In genomic region chr10:24111116-24111778, GRCm38 (mm10) we compare ENCODE assay signal across 9 mouse cellular contexts. TPM values are rescaled to one million over a fixed set of nuclear protein-coding genes. Genes with fewer than 3 reads are reported as not detected.
DNase-seq lines count a peak whose midpoint lies in the region; ATAC-seq and TF ChIP-seq lines count a peak whose summit lies in the region.
"Had no signal": no experiment of that assay in that cellular context is flagged by ENCODE, and none has a peak within 500 bp of the region (broad histone marks: within the 10 kb centered on the region; RNA-seq: fewer than 3 reads in every experiment).

No protein-coding gene starts in this region.

- TF ChIP-seq POLR2A in thymus, adult 2 months (IDR thresholded peaks at IDR 0.05; ENCODE audit: control insufficient read depth, extremely low read depth, insufficient read depth, low read length, poor library complexity), result no peak

- H3K9ac ChIP-seq in hindbrain, embryonic 16.5 days (ENCODE audit: low read depth, low read length), result no peak overlapping the region

- H3K4me3 ChIP-seq in thymus, adult 2 months (ENCODE audit: control insufficient read depth, insufficient read depth, low read length), result no peak overlapping the region
- no peak overlapping the region for H3K4me3 ChIP-seq in hindbrain, embryonic 16.5 days (ENCODE audit: low read length)

- no peak overlapping the region for H3K4me2 ChIP-seq in hindbrain, embryonic 16.5 days (ENCODE audit: low read length)

- no peaks in the 10 kb centered on the region; the same call in 1 of the 2 replicates for H3K9me3 ChIP-seq in hindbrain, embryonic 16.5 days (ENCODE audit: control insufficient read depth, low read length)

- H3K36me3 ChIP-seq in thymus, adult 2 months (ENCODE audit: control insufficient read depth, insufficient read depth, low read length), result no peaks in the 10 kb centered on the region
- no peaks in the 10 kb centered on the region for H3K36me3 ChIP-seq in hindbrain, embryonic 16.5 days (ENCODE audit: control insufficient read depth, insufficient read depth, low read length)

- H3K27ac ChIP-seq in thymus, adult 2 months (ENCODE audit: control insufficient read depth, insufficient read depth, low read length), result no peak overlapping the region
- H3K27ac ChIP-seq in hindbrain, embryonic 16.5 days (ENCODE audit: low read depth, low read length), result no peak overlapping the region

- H3K27me3 ChIP-seq in thymus, adult 2 months (ENCODE audit: control insufficient read depth, insufficient read depth, low read length), result no peaks in the 10 kb centered on the region
- H3K27me3 ChIP-seq in hindbrain, embryonic 16.5 days (replicated peaks; ENCODE audit: control insufficient read depth, insufficient read depth, low read length), result no peaks in the 10 kb centered on the region

- WGBS in thymus, adult 2 months, result 53% methylated on average over 6 of the region's 6 CpGs
- WGBS in hindbrain, embryonic 16.5 days, result 56% methylated on average over 6 of the region's 6 CpGs

- no peaks in the 10 kb centered on the region for H3K4me1 ChIP-seq in thymus, adult 2 months (replicated peaks; ENCODE audit: control insufficient read depth, insufficient read depth, low read length)
- H3K4me1 ChIP-seq in hindbrain, embryonic 16.5 days (ENCODE audit: control insufficient read depth, insufficient read depth, low read depth, low read length), result no peaks in the 10 kb centered on the region

- DNase-seq in gastrocnemius, postnatal 10 days, result peak; percentile 36
- no peak for DNase-seq in gastrocnemius, adult 8-10 months (ENCODE audit: low spot score in 2 of 2)
- peak; percentile 17 for DNase-seq in thymus, adult 2 months
- no peak for DNase-seq in thymus, postnatal 36 days
- DNase-seq in cerebellum, adult 9-10 months, result peak; percentile 16
- peak; percentile 55 for DNase-seq in lung, postnatal 25 days (ENCODE audit: low spot score)
- DNase-seq in ovary, postnatal 36 days (ENCODE audit: low spot score), result no peak

- ATAC-seq in hindbrain, embryonic 16.5 days, result peak; percentile 58; the same call in 1 of the 2 replicates

- no peak for TF ChIP-seq CTCF in thymus, adult 2 months (IDR thresholded peaks at IDR 0.05; ENCODE audit: borderline replicate concordance, control insufficient read depth, extremely low read depth, insufficient read depth, low read length, poor library complexity)

RNA-seq across cellular contexts. Expression of gene Taar9, which starts 1.9 kb away (rescaled TPM):
- not detected for total RNA-seq in gastrocnemius, postnatal 10 days (2021)
- total RNA-seq in gastrocnemius, adult 8-10 months (2022), result not detected
- not detected in 2 replicates for polyA plus RNA-seq in thymus, adult 2 months (2012; rRNA removed)
- polyA plus RNA-seq in hindbrain, embryonic 16.5 days (2015; fragmentation: Nextera tagmentation; extraction: Ambion mirVana), result not detected in 2 replicates
- total RNA-seq: layer of hippocampus, postnatal 36 days had no signal

RNA-seq across cellular contexts. Expression of gene Taar8c, which starts 9.5 kb away (rescaled TPM):
- total RNA-seq in gastrocnemius, postnatal 10 days (2021), result not detected
- total RNA-seq in gastrocnemius, adult 8-10 months (2022), result not detected
- polyA plus RNA-seq in thymus, adult 2 months (2012; rRNA removed), result not detected in 2 replicates
- not detected in 2 replicates for polyA plus RNA-seq in hindbrain, embryonic 16.5 days (2015; fragmentation: Nextera tagmentation; extraction: Ambion mirVana)
- total RNA-seq: layer of hippocampus, postnatal 36 days had no signal

RNA-seq across cellular contexts. Expression of gene Taar8b, which starts 19.2 kb away (rescaled TPM):
- not detected for total RNA-seq in gastrocnemius, postnatal 10 days (2021)
- not detected for total RNA-seq in gastrocnemius, adult 8-10 months (2022)
- polyA plus RNA-seq in thymus, adult 2 months (2012; rRNA removed), result not detected in 2 replicates
- not detected in 2 replicates for polyA plus RNA-seq in hindbrain, embryonic 16.5 days (2015; fragmentation: Nextera tagmentation; extraction: Ambion mirVana)
- total RNA-seq: layer of hippocampus, postnatal 36 days had no signal

RNA-seq across cellular contexts. Expression of gene Taar8a, which starts 34.9 kb away (rescaled TPM):
- not detected for total RNA-seq in gastrocnemius, postnatal 10 days (2021)
- not detected for total RNA-seq in gastrocnemius, adult 8-10 months (2022)
- not detected in 2 replicates for polyA plus RNA-seq in thymus, adult 2 months (2012; rRNA removed)
- polyA plus RNA-seq in hindbrain, embryonic 16.5 days (2015; fragmentation: Nextera tagmentation; extraction: Ambion mirVana), result not detected in 2 replicates
- total RNA-seq: layer of hippocampus, postnatal 36 days had no signal

RNA-seq across cellular contexts. Expression of gene Stx7, which starts 37.9 kb away (rescaled TPM):
- 10 to 100 TPM; 31.8 to 34.9 TPM for total RNA-seq in gastrocnemius, postnatal 10 days (2021)
- 10 to 100 TPM; 22.1 to 28.8 (median 24.4) TPM for total RNA-seq in gastrocnemius, adult 8-10 months (2022)
- 42.2 and 46.3 TPM in 2 replicates for polyA plus RNA-seq in thymus, adult 2 months (2012; rRNA removed)
- polyA plus RNA-seq in hindbrain, embryonic 16.5 days (2015; fragmentation: Nextera tagmentation; extraction: Ambion mirVana), result 336 and 358 TPM in 2 replicates

Comparison
In these comparisons a context has a peak if more than half of its experiments do, and no peak if none do; other contexts are left out.
1. DNase-seq: peak in gastrocnemius, postnatal 10 days (single experiment), thymus, adult 2 months (single experiment), cerebellum, adult 9-10 months (single experiment) and lung, postnatal 25 days (single experiment); none in gastrocnemius, adult 8-10 months (0 of 2), thymus, postnatal 36 days (0 of 2) and ovary, postnatal 36 days (single experiment).